Mouse (Mus musculus): ENCODE data around the gene Piezo1. TPM values are rescaled to one million over a fixed set of nuclear protein-coding genes. Genes with fewer than 3 reads are reported as not detected.

Gene Piezo1
- total RNA-seq, 4 experiments from 2014 or later = 5.6 to 6.7 (median 6.1) TPM

DNA sequence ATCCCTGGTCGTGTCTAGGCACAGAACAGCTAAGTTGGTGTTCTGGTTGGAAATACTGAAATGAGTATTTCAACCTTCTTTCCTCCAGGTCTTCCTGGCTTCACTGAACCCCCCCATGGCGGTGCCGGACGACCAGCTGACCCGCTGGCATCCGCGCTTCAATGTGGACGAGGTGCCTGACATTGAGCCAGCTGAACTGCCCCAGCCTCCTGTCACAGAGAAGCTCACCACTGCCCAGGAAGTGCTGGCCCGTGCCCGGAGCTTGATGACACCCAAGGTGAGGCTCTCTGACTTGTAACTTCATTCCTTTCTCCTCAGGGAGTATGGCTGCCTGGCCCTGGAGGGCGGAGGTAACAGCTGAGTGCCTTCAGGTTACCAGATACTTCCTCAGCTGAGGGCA, 20.0 kb upstream of the Piezo1 start:
- DNase-seq (ENCODE audit: low spot score in 2 of 2) = no peak

DNA sequence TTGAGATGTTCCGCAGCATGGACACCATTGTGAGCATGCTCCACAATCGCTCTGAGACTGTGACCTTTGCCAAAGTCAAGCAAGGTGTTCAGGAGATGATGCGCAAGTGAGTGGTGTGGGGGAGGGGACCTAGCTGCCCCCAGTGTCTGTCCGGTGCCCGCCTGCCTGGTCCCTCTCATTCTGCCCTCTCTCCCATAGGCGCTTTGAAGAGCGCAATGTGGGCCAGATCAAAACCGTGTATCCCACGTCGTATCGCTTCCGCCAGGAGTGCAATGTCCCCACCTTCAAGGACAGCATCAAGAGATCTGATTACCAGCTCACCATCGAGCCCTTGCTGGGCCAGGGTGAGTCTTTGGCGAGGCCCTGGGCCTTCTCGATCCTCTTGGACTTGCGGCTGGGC, 18.9 kb upstream of the Piezo1 start:
- DNase-seq (ENCODE audit: low spot score in 2 of 2) = no peak

DNA sequence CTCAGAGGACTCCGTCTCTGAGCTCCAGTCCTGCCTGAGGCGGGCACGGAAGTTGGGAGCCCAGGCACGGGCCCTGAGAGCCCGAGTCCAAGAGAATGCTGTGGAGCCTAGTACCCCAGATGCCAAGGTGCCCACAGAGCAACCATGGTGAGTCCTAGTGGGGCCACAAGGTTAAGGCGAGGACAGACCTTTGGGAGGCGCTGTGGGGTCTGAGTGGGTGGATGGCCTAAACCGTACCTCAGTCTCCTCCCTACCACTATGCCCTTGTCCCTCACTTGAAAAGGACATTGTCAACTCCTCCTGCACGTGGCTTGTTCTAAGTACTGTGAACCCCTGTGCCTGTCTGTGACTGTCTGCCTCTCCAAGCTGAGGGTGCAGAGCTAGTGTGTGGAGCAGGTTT, 18.2 kb upstream of the Piezo1 start:
- DNase-seq (ENCODE audit: low spot score in 2 of 2) = no peak

DNA sequence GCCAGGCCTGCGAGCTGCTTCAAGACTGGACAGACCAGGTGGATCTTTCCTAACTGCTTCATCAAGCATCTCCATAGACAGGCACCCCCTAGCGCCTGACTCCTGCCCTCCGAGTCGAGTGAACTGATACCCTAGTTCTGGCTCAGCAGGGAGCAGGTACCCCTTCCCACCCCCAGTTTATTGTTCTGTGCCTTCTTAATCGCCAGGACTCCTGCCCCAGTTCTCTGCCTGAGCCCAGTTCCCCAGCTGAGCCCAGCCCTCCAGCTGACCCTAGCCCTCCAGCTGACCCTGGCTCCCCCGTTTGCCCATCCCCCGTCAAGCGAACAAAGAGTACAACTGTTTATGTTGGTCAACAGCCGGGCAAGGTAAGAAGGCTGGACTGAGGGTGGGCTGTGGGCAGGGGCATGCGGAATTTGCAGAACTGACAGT, 17.8 kb upstream of the Piezo1 start:
- DNase-seq (ENCODE audit: low spot score in 2 of 2) = no peak

DNA sequence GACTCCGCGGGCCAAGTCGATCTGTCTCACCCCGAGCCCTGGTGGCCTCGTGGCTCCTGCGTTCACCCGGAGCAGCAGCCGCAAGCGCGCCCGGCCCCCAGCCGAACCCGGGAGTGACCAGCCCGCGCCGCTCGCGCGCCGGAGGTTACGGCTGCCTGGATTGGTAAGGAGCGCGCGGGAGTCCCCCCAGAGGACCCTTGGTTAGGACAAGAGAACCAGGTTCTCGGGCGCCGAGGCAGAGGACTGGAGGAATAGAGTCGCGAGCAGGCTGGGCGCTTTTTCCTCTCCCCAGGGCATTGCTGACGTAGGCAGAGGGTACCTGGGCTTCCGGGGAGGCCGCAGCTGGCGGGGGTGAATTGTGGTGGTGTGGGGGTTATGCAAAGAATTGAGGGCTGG, 17.0 kb upstream of the Piezo1 start:
- no peak for DNase-seq (ENCODE audit: low spot score in 2 of 2)

DNA sequence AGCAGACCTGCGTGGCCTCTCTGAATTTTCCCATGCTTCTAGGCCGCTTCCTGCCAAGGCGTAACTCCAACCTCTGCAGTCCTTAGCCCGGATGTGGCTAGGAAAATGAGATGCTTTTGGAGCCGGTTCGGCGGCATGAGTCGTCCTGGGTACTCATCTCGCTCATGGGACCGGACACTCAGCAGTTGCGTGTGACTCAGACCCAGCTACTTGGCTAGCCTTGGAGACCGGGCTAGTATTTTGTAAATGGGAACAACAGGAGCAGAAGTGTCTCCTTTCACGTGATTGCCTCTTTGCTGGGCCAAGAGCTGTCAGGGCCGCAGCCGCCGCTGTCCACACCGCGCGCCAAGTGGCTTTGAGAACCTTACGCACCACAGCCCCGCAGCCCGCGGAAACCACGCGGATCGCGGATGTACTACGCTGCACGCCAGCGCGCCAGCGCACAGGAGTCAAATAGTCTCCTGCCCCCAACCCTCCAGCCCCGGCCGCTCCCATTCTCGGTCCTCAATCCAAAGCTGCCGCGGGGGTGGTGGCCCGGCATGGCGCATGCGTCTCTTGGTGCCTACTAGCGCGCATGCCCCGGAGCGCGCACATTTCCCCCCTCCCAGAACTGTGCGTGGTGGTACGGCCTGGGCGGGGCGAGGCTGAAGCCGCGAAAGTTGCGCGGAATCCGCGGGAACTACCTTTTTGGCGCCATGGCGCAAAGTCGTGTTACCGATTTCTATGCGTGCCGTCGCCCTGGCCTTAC, 16.4 kb upstream of the Piezo1 start, which contains the start of gene Cdt1:
Gene Cdt1, plus strand, starts transcription at position 655 of the 748 bp plus-strand sequence.
- DNase-seq (ENCODE audit: low spot score in 2 of 2) = peak; percentile 82 to 95

DNA sequence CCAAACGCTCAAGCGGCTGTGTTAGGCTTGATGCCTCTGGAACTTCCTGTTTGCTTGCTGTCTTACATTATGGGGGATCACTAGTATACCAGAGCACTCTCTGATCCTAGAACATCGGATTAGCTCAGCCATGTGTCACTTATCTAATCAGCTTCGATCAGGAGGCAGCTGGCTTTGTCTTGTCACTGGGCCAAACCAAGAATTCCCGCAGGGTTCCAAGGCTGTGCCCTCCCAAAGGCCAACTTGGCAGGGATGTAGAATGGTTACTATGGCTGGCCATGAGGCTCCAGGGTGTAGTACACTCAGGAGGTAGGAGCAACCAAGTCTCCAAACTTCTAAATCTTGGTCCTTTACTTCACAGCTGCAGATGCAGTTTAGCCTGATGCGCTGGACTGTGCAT, 15.6 kb upstream of the Piezo1 start:
- DNase-seq (ENCODE audit: low spot score in 2 of 2) = no peak

DNA sequence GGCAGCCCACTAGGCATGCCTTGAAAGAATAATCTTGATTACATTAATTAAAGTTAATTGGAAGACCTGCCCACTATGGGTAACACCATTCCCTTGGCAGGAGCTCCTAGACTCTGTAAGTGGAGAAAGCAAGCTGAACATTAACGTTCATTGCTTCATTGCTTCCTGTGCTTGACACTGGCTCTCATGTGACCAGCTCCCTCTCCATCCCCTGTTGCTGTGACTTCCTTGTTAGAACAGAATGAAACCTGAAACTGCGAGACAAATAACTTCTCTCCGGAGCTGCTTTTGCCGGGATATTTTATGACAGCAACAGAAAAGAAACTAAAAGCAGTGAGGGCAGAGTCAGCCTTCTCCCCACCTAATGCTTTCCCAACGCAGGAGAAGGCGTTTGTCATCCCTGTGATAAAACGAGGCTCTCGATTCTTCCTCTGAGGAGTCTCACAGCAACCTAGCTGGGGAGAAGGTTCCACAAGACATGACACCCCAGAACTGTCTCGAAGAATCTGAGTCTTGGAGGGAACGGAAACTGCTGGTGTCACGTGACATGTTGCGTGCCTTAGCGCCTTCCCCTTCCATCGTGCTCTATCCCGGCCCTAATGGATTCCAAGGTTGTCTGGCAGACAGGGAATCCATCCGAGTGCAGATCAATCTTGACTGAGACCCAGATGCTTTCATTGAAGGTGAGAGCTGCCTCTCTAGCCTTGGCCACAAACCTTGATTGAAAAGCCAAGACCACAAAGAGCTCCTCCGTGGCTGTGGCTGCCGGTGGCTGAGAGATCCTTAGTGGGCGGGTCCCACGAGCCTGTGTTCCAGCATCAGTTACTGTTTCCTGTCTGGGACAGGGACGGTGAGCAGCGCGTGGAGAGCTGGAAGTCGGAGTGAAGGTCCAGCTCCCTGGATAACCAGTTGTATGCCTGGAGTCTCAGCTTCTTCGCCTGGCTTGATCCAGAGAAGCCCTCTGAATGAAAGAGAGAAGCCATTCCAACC, 13.5 kb upstream of the Piezo1 start:
- DNase-seq (ENCODE audit: low spot score in 2 of 2) = no peak

DNA sequence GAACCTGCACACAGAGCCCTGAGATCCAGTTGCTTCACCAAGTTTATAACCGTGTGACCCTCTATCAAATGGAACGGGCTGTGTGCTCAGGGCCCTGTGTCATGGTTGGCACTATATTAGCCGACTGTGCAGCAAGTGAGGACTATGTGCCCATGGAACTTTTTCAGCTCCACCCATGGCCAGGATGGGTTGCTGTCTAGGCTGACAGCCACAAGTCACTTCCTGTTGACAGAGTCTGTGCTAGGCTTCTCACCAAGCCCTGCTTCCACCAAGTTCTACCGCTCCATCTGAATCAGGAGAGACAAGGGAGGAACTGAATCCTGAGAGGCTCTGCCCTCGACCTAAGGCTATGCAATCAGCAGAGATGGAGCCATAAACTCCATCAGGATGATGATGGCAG, 10.1 kb upstream of the Piezo1 start:
- no peak for DNase-seq (ENCODE audit: low spot score in 2 of 2)

DNA sequence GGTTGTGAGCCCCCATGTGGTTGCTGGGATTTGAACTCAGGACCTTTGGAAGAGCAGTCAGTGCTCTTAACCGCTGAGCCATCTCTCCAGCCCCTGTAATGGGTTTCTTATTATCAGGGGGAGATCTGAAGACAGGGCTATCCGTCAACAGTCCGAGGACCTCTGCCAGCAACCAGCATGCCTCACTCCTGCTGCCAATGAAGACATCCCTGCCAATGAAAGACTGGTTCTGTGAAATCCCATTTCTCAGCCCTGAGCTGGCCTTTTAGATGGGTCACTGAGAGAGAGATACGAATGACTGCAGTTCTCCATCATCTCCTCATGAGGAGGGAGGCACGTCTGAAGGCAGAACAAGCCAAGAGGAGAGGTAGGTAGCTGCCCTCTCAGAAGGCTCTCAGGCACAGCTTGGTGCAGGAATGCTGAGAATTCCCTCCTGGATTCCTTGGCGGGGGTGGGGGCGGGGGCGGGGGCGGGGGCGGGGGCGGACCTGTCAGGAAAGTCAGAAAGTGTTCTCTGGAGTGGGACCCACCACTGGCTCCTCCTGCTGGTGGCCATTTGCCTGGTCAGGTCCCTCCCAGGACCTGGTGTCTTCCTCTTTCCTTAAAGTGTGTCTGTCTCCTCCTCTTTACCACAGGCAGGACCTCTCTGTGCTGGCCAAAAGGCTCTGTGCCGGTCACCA, 7.7 kb upstream of the Piezo1 start:
- no peak for DNase-seq (ENCODE audit: low spot score in 2 of 2)

DNA sequence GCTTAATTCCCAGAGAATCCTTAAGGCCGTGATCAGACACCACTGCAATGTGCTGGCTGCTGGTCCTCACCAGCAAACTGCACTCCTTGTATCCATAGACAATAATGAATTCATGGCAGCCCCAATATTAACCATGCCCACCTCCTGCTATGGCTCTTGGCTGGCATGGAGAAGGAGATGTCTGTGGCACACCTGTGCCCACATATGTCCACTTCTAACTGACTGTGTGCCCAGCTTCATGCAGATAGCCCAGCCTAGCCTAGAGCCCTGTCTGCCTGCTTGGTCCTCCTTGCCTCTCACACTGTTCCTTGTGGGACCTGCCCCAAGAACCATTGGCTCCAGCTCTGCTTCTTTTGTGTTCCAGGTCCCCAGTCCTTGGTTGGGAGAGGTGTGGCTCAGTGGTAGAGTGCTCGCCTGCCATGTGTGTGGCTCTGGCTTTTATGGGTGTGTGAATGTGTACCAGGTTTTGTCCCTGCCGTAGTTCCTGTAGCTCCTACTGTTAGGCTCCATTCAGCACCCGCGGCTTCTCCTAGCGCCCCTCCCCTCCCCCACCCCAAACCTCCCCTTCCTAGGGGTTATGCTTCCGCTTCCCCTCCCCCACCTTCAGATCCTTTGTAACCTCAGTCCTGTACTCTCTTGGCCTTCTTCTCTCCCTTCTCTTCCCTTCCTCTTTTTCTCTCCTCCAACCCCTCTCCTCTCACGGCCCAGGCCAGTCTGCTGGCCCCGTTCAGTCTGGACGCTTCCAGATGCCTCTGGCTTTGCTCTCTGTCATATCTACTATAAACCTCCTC, 6.3 kb upstream of the Piezo1 start:
- no peak for DNase-seq (ENCODE audit: low spot score in 2 of 2)

DNA sequence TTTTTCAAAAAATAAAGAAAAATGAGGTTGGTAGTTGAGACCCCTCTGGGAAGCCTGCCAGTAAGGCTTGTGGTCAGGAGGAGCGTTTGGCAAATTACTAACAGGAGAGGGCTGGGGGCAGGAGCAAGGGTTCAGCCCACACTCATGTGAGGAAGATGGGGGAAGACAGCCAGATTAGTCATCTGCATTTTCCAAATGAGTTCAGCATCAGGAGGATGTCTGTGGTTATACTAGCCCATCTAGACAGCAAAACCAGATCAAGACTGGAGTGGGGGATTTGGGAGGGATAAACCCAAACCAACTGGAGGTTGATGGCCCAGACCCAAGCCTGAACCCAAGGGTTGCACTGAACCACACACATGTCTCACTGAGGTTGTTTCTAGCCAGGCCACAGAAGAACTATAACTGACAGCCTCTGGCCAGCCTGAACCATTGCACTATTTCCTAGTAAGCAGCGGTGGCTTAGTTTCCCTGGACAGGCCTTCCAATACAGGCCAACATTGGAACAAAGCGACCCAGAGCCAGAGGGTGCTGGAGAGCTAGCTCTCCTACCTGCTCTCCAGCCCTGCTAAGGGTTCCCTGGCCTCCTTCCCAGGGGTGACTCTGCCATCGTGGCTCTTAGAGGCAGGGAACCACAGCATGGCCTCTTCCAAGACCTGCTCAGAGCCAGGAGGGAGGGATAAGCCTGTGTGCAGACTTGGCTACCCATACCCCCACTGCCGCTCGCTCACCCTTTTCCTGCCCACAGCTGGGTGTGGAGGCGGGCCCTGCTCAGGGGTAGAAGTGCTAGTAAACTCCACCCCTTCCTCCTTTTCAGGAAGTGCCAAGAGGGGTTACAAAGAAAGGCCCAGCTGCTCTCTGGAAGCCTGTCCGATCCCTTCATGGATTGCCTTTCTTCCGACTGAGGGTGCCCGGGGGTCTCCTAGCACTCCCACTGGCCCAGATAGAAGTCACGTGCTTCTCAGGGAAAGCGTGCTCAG, 5.2 kb upstream of the Piezo1 start:
- no peak for DNase-seq (ENCODE audit: low spot score in 2 of 2)

DNA sequence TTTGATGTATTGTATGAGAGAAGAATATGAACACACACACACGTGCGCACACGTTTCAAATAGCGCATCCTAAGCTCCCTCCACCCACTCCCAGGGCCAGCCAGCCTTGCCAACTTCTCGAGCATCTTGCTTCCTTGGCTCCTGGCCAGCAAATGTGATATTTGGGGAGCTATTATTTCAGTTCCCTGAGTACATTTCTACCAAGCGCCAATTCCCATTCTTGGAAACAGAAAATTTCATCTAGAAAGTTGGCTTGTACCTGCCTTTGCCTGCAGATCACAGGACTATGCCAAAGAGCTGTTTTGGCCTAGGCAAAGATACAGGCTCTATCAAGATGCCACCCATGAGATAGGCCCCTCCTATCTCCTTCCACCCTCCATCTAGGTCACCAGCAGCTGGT, 3.7 kb upstream of the Piezo1 start:
- DNase-seq (ENCODE audit: low spot score in 2 of 2) = peak in 1 of 2 experiments; percentile 75

DNA sequence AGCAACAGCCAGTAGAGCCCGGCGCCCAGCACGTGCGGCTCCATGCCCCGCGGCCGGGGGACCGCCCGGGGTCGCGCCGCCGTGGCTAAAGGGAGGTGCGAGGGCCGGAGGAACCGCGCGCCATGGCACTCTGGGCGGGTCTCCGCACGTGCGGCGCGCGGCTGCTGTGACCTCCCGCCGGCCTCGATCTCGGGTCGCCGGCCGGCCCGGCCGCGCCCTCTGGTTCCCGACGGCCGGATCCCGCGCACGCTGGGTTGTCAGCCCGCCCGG, 199 bp downstream of the Piezo1 start:
- DNase-seq (ENCODE audit: low spot score in 2 of 2) = no peak

DNA sequence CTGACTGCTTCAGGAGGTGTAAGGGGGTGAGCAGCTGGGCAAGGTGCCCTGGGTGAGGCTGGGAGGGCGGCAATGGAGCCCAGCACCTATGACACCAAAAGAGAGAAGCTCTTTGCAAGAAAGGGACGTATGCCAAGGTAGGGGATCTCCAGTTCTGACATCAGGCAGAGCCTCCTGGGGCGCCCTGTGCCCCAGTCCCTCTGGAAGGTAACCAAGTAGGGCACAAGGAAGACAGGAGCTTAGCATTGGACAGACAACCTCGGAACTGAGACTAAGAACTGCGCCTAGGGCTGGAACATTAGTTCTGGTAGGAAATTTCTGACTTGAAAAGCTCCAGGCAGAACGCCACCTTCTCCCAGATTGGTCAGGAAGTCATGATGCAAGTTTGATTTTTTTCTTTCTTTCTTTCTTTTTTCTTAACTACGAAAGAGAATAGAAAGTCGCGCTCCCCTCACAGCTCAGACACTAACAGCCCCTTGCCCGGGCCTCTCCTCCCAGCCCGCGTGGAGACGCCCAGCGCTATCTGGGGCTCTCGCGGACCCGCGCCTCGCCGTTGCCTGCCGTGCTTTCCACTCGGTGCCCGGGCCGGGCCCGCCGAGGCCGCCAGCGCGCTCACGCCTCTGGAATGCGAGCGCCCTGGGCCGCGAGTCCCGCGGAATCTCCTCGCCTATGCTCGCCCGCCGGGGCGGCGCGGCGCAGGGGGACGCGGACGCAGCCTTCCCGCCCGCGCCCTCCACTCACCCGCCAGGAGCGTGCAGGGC, 715 bp downstream of the Piezo1 start:
- DNase-seq (ENCODE audit: low spot score in 2 of 2) = no peak

DNA sequence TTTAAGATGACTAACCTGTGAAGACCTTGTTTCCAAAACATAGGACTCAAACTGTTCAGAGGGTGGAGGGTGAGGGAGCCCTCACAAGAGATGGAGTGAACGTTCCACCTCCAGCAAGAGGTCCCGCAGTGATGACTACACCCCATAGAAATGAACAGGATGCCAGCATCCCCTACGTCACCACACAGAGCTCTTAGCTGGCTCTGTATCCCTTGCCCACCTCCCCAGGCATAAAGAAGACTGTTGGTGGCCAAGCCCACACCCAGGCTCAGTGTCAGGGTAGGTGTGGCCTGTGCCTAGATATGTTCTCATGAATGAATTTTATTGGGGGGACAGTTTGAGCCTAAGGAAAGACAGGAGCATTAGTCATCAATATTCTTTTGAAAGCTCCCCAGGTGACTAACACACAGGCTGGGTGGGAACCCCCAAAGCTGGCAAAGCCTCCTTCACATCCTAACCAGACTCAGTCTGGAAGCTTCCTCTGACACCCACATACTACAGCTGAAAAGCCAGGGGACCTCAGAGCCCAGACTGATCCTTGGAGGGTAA, 2.2 kb downstream of the Piezo1 start:
- no peak for DNase-seq (ENCODE audit: low spot score in 2 of 2)

DNA sequence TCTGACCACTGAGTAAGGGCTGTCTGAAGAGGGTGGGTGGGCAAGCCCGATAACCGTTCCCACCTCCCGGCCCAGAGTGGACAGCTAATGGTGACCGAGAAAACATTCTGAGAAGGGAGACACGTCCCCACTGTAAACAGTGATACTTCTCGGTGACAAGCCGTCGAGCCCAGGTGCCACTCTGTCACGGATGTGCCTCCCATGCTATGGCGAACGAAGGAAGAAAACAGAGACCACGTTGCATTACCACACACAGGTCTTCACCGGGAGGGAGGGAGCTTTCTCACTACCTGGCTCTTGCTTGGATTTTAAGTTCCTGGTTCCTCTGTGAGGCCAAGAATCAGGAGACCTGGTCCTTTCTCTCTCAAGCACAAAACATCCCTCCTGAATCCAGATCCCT, 2.8 kb downstream of the Piezo1 start:
- DNase-seq (ENCODE audit: low spot score in 2 of 2) = no peak

DNA sequence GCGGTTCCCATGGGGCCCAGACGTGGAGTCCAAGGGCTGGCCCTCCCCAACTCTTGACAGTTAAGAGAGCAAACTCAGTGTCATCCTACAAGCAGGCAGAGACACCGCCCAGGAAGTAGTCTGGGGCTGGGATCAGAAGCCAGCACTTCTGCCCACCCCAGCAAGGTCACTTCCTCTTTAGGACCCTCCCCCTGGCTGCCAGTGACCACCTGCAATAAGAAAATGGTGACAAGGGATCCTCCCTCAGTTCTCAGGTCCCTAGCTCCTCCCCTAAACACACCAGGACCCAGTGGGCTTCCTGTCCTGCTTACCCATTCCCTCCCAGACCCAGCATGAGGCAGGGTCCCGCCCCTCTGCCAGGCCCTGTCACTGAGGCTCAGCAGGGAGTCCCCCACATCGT, 3.3 kb downstream of the Piezo1 start:
- no peak for DNase-seq (ENCODE audit: low spot score in 2 of 2)

DNA sequence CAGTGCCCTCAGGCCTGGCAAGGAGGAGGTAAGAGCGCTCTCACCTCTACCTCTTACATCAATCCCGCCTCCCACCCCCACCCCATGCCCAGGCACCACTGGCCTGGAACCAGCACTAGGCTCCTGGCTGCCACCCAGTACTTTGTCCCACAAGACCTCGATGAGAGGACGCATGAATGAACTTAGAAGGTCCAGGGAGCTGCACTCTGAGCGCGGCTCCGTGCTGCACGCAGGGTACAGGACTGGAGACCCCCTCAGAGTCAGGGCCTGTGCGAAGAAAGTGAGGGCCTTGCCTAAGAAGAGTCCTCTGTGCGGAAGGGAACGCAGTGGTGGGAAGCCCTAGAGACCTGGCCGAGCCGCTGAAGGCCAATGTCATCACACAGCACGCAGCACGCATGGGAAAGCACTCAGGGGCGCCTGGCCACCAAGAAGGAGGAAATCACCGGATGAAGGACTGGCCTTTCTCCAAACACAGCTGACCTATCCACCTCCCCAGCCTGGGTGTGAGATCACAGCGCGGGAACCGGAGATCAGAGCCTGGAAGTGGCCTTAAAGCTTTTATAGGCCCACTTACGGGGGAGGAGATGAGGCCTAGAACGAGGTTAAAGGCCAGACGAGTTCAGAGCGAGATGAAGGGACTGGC, 4.2 kb downstream of the Piezo1 start:
- DNase-seq (ENCODE audit: low spot score in 2 of 2) = no peak
